Mouse (Mus musculus): ENCODE measurements at regions not wholly inside any gene's neighbourhood (a gene's known extent, or its start where the extent isn't known, plus 50 kb on each side); places are given as distances from the start of the nearest gene placed in this dataset.
A peak's percentile ranks its signal among the peaks of the same experiment; 100 is the strongest.
"Not testable (repeated sequence)": the region's sequence is repeated elsewhere in the genome, so short reads cannot be mapped to it uniquely, and the experiment has no call there.

- DNase-seq = no peak
Observed at GRCm38 (mm10) chr17:55036142-55036541, 409.0 kb upstream of the St6gal2 start.

- DNase-seq = not testable (repeated sequence)
Observed at GRCm38 (mm10) chr17:55040216-55040615, 405.0 kb upstream of the St6gal2 start.

GRCm38 (mm10) chr17:55068420-55068819, 376.8 kb upstream of the St6gal2 start:
- no peak for DNase-seq

GRCm38 (mm10) chr17:55083357-55084099, 361.7 kb upstream of the St6gal2 start:
- DNase-seq = peak; percentile 27

GRCm38 (mm10) chr17:55090661-55091252, 354.4 kb upstream of the St6gal2 start:
- no peak for DNase-seq

- DNase-seq = no peak
Observed at GRCm38 (mm10) chr17:55103470-55103869, 341.7 kb upstream of the St6gal2 start.

GRCm38 (mm10) chr17:55124846-55125245, 320.3 kb upstream of the St6gal2 start:
- DNase-seq = no peak

- not testable (repeated sequence) for DNase-seq
Observed at GRCm38 (mm10) chr17:55130100-55130499, 315.1 kb upstream of the St6gal2 start.
